Mouse (Mus musculus) G1E (cell line): ENCODE results near the gene Yipf3.

Experiments
- CTCF ChIP-seq: IDR thresholded peaks from 2 replicates; pipeline ENCODE4 v1.5.1; 2012; ENCODE audit warnings: low read depth, low read length, inconsistent platforms, mixed read lengths
- GATA2 ChIP-seq: IDR thresholded peaks from 2 replicates; pipeline ENCODE4 v1.6.1; 2012; ENCODE audit warnings: low read depth, low read length, inconsistent platforms, borderline replicate concordance

DNA sequence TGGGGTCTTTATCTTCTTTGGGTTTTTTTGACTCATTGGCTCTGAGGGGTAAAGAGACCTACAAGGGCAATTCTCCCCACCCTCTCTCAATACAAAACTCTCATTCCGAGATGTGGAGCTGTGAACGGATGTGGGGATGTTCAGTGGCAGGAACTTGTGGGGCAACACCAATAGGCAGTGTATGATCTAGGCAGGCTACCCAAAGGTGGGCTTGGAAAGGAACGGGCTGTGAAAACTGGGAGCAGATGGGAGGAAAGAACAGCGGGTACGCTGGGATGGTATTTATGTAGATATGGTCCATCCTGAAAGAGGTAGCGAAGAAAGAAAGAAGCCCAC lies 49.1 kb downstream of the Yipf3 start:
- TF ChIP-seq CTCF = no peak
- TF ChIP-seq GATA2 = no peak
